Mouse (Mus musculus) v-Abl transformed pro-B cells (cell line): Measurements from ENCODE around the gene Nr4a3.

Experiments used
- in situ Hi-C, 2 experiments: fragments of 400-800 bp; cut with MboI; formaldehyde crosslinking; loops; one replicate each; pipeline ENCODE4 v1.15.1; 2025; ENCODE audit not compliant: unreplicated experiment in 2 of 2

Gene Nr4a3

GRCm38 (mm10) chr4:48093221-48093620 lies 48.3 kb downstream of the Nr4a3 start:
- in situ Hi-C loops = no loop called here

- in situ Hi-C loops = loop anchor here in 1 of 2 experiments (10.0 kb wide), 1 partner anchor 95 kb away; no protein-coding TSS in a partner anchor
Observed at GRCm38 (mm10) chr4:48100217-48100616, 55.3 kb downstream of the Nr4a3 start.

GRCm38 (mm10) chr4:48101981-48102380 lies 57.0 kb downstream of the Nr4a3 start:
- in situ Hi-C loops = loop anchor here in 1 of 2 experiments (10.0 kb wide), 1 partner anchor 93 kb away; no protein-coding TSS in a partner anchor

GRCm38 (mm10) chr4:48105387-48105786 lies 60.4 kb downstream of the Nr4a3 start:
- in situ Hi-C loops = loop anchor here (5.0 to 10.0 kb wide), 3 partner anchors 89 to 277 kb away; no protein-coding TSS in a partner anchor

DNA sequence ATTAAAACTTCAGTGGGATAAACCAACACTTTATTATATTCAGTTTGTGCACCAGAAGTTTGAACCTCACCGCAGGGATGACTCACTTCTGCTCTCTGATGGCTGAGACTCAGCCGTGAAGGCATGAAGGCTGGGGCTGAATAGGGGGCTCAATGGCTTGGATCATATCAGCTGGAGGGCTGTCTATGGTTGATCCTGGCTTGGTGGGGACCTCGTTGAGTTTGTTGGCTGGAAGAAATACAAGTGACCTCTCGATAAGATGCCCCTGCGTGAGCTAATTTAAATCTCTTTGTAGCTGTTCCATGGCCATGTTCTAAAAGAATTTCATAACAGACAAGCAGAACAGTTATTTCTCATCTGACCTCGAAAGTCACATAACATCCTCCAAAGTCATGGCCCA lies 62.1 kb downstream of the Nr4a3 start:
- in situ Hi-C loops = loop anchor here (5.0 to 10.0 kb wide), 3 partner anchors 88 to 275 kb away; no protein-coding TSS in a partner anchor

- in situ Hi-C loops = loop anchor here (5.0 to 10.0 kb wide), 3 partner anchors 86 to 274 kb away; no protein-coding TSS in a partner anchor
Observed at GRCm38 (mm10) chr4:48108591-48108990, 63.6 kb downstream of the Nr4a3 start.

DNA sequence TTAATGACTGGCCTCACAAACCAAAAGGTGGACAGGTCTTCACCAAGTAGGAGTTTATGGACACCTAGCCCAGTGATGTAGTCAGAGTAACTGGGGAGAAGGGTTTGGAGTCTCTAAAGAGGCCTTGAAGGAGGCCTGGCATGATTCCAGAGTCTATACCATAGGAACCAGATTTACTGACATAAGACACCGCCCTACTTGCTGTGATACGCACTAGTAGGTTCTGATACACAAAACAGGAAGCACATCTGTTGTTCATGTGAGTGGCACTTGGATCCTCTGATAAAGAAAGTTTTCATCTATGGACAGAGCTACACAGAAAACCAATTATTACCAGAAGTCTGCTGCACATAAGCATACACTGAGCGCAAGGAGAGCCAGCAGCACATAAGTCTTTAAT lies 65.4 kb downstream of the Nr4a3 start:
- in situ Hi-C loops = loop anchor here in 1 of 2 experiments (5.0 kb wide), 2 partner anchors 68 to 272 kb away; no protein-coding TSS in a partner anchor

- in situ Hi-C loops = no loop called here
Observed at GRCm38 (mm10) chr4:48116191-48116590, 71.2 kb downstream of the Nr4a3 start.

DNA sequence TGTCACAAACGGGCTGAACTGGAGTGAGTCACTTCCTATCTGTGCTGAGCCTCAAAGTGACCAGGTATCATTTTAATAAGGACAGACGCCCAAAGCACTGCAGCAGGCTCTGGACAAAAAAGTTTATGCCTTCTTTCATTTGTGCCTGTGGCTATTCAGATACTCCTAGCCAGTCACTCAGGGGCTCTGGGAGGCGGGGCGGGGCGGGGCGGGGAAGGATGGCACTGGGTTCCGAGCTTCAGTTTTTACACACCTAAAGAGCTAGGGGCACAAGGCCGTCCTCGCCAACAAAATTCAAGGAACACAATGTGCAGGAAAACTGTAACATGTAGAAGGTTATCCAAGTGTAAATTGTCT lies 79.4 kb downstream of the Nr4a3 start:
- in situ Hi-C loops = loop anchor here in 1 of 2 experiments (5.0 kb wide), 1 partner anchor 77 kb away; the partner anchor contains the start of gene Nr4a3

DNA sequence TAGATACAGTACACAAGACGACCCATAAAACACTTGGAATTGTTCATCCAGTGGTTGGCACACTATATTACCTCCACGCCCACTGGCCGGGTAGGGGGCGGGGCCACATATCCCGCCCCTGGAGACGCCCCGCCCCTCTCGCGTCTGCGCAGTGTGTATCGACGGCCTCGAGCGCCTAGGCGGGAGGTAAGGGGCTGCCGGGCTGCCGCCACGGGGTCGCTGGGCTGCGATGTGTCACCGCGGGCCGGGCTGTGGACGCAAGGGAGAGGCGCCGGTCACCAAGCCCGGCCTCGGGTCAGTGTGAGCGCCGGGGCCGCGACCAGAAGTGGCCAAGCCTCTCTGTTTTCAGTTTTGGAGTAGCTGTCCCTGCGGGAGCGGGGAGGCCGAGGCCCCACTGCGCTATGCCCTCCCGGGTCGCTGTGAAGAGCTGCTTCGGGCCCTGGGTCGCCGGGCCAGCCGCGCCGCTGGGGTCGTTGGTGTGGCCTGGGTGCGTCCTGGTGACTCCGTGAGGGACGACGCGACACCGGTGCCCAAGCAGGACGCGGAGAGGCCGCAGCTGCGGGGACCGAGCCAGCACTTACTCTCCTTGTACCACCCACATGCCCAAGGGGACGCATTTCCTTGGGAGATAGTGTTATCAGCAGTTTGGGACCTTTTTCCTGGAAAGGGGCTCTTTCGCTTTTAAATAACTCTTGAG lies 80.0 kb downstream of the Nr4a3 start, which contains the start of gene Stx17:
Gene Stx17 (plus strand): TSS at position 143 of the 697 bp plus-strand sequence.
- in situ Hi-C loops = loop anchor here in 1 of 2 experiments (5.0 kb wide), 1 partner anchor 78 kb away; the partner anchor contains the start of gene Nr4a3

DNA sequence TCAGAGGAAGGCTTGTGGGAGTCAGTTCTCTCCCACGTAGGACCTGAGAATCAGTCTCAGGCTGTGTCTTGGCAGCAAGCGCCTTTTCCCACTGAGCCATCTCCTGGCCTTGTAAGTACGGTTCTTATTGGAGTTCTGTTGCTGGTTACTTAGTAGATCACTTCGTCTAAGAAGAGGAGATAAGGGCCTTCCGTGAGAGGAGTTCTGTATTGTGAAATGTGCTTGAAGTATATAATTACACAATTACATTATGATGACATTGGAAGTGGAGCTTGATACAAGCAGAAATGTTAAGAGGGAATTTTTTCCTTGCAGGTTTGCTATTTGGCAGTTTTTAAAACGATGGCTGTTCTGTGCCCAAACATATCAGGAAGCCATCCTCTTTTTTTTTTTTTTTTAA lies 85.4 kb downstream of the Nr4a3 start:
- in situ Hi-C loops = no loop called here

DNA sequence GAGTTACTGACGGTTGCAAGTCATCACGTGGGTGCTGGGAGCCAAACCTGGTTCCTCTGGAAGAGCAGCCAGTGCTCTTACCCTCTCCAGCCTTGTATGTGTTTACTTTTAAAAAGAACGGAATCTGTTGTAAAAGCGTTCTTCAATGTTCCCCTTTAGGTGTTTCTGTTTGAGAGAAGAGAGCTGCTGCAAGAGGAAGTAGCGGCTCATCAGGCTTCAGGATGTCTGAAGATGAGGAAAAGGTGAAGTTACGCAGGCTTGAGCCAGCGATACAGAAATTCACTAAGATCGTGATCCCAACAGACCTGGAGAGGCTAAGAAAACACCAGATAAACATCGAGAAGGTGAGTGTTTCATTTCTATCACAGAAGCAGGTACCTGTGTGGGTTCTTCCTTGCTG lies 86.7 kb downstream of the Nr4a3 start:
- in situ Hi-C loops = no loop called here

- in situ Hi-C loops = no loop called here
Observed at GRCm38 (mm10) chr4:48132721-48133120, 87.8 kb downstream of the Nr4a3 start.
